Mouse (Mus musculus) olfactory bulb, adult 2 months (tissue): ENCODE data around the gene Hoxd3. TPM values are rescaled to one million over a fixed set of nuclear protein-coding genes. Genes with fewer than 3 reads are reported as not detected.

Source experiments
- H3K27ac ChIP-seq: fragments of 200-500 bp; 2 replicates; pipeline ENCODE4 v1.5.1; 2012; ENCODE audit warnings: low read depth, low read length; ENCODE audit not compliant: insufficient read depth
- H3K4me1 ChIP-seq: fragments of 200-500 bp; 2 replicates; pipeline ENCODE4 v1.6.1; 2012; ENCODE audit warnings: low read length; ENCODE audit not compliant: control insufficient read depth, insufficient read depth
- H3K4me3 ChIP-seq: fragments of 200-500 bp; 2 replicates; pipeline ENCODE4 v1.5.1; 2012; ENCODE audit warnings: mild to moderate bottlenecking, low read depth, low read length, moderate library complexity; ENCODE audit not compliant: insufficient read depth
- CTCF ChIP-seq: fragments of 200-500 bp; IDR thresholded peaks from 2 replicates; pipeline ENCODE4 v1.5.1; 2012; ENCODE audit warnings: low read depth, mild to moderate bottlenecking, low read length, moderate library complexity; ENCODE audit not compliant: insufficient read depth
- POLR2A ChIP-seq: fragments of 200-500 bp; IDR thresholded peaks from 2 replicates; pipeline ENCODE4 v1.6.1; 2012; ENCODE audit warnings: mild to moderate bottlenecking, low read depth, low read length, moderate library complexity; ENCODE audit not compliant: insufficient read depth
- WGBS: fragments of 180-500 bp; shearing (Covaris S2); methylation state at CpG from one replicate; pipeline ENCODE4 v1.1.7; 2018; 5-methylcytosine and 5-hydroxymethylcytosine counted together
- polyA plus RNA-seq: library from polyadenylated mRNA; stranded (reverse); fragments of >200 nt; gene quantifications from 2 replicates; pipeline ENCODE4 v1.2.4, GENCODE M21; 2012; ENCODE audit warnings: low replicate concordance; ENCODE audit not compliant: missing spikeins, insufficient read depth, insufficient read length

The Hoxd3 gene
- polyA plus RNA-seq, 1 experiment: not detected

- 8% methylated on average over 3 of the region's 3 CpGs for WGBS
- no peak overlapping the region for H3K27ac ChIP-seq
- peaks cover 5% of the 10 kb centered on the region for H3K4me1 ChIP-seq
- TF ChIP-seq CTCF (no peak), POLR2A (no peak)
- no peak overlapping the region for H3K4me3 ChIP-seq
These were observed 41.0 kb upstream of the Hoxd3 start for GRCm38 (mm10) chr2:74670632-74671188.

- WGBS: 32% methylated on average over 5 of the region's 5 CpGs
- H3K4me3 ChIP-seq: no peak overlapping the region
- peaks cover 5% of the 10 kb centered on the region for H3K4me1 ChIP-seq
- TF ChIP-seq POLR2A: no peak
- no peak for TF ChIP-seq CTCF
- H3K27ac ChIP-seq: no peak overlapping the region
These were observed 39.9 kb upstream of the Hoxd3 start for GRCm38 (mm10) chr2:74671847-74672246.

- TF ChIP-seq POLR2A (no peak), CTCF (peak; percentile 40; the same call in 1 of the 2 replicates)
- H3K27ac ChIP-seq: no peak overlapping the region
- WGBS: 10% methylated on average over 40 of the region's 40 CpGs
- H3K4me3 ChIP-seq: no peak overlapping the region
- peaks cover 5% of the 10 kb centered on the region for H3K4me1 ChIP-seq
These were observed 39.0 kb upstream of the Hoxd3 start for GRCm38 (mm10) chr2:74672481-74673362.

- H3K27ac ChIP-seq: no peak overlapping the region
- TF ChIP-seq CTCF (no peak), POLR2A (no peak)
- no peak overlapping the region for H3K4me3 ChIP-seq
- peaks cover 5% of the 10 kb centered on the region for H3K4me1 ChIP-seq
- WGBS: 2% methylated on average over 24 of the region's 24 CpGs
These were observed 37.8 kb upstream of the Hoxd3 start for GRCm38 (mm10) chr2:74673835-74674425.

GRCm38 (mm10) chr2:74674881-74675665 lies 36.7 kb upstream of the Hoxd3 start, which contains the start of gene Hoxd12:
TSS of gene Hoxd12 (plus strand) at chr2:74675013.
- 4% methylated on average over 47 of the region's 47 CpGs for WGBS
- H3K4me1 ChIP-seq: peaks cover 5% of the 10 kb centered on the region
- TF ChIP-seq CTCF: no peak
- TF ChIP-seq POLR2A: no peak
- no peak within 1 kb of the TSS for H3K4me3 ChIP-seq
- no peak within 1 kb of the TSS for H3K27ac ChIP-seq

GRCm38 (mm10) chr2:74675666-74676282 lies 36.0 kb upstream of the Hoxd3 start:
- TF ChIP-seq CTCF (no peak), POLR2A (no peak)
- WGBS: 6% methylated on average over 24 of the region's 24 CpGs
- no peak overlapping the region for H3K4me3 ChIP-seq
- H3K4me1 ChIP-seq: peaks cover 5% of the 10 kb centered on the region
- H3K27ac ChIP-seq: no peak overlapping the region

GRCm38 (mm10) chr2:74676376-74677052 lies 35.2 kb upstream of the Hoxd3 start:
- Histone ChIP-seq H3K4me1 (peaks cover 5% of the 10 kb centered on the region), H3K27ac (no peak overlapping the region), H3K4me3 (no peak overlapping the region)
- WGBS: 6% methylated on average over 9 of the region's 9 CpGs
- TF ChIP-seq CTCF (no peak), POLR2A (no peak)

- H3K27ac ChIP-seq: no peak overlapping the region
- WGBS: 22% methylated on average over 2 of the region's 2 CpGs
- no peak overlapping the region for H3K4me3 ChIP-seq
- H3K4me1 ChIP-seq: peaks cover 5% of the 10 kb centered on the region
- TF ChIP-seq CTCF: no peak
- TF ChIP-seq POLR2A: no peak
These were observed 34.6 kb upstream of the Hoxd3 start for GRCm38 (mm10) chr2:74677106-74677505.
